Mouse (Mus musculus): ENCODE measurements at regions not wholly inside any gene's neighbourhood (a gene's known extent, or its start where the extent isn't known, plus 50 kb on each side); places are given as distances from the start of the nearest gene placed in this dataset.

DNA sequence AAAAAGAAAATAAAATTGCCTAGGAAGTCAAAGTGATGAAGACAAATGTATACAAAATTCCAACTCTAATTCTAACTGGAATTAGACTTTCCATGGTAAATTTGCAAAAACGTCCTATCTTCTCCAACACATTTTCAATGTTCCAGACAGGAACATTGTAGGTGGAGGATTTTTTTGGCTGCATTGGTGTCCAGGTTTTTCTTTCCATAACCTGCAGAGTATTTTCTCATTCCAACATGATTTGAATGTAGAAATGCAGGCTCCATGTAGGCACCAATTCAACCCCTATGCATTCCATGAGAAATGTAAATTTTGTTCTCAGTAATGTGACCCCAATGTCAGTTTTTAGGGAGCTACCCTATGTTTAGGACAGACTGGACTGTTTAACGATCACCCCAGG lies 586.2 kb downstream of the Brinp1 start:
- DNase-seq: no peak

GRCm38 (mm10) chr4:68319575-68319974 lies 634.6 kb downstream of the Brinp1 start:
- DNase-seq: no peak

GRCm38 (mm10) chr4:68312751-68313150 lies 641.4 kb downstream of the Brinp1 start:
- DNase-seq: no peak

- DNase-seq: no peak
These were observed 669.4 kb downstream of the Brinp1 start for GRCm38 (mm10) chr4:68284845-68285244.

DNA sequence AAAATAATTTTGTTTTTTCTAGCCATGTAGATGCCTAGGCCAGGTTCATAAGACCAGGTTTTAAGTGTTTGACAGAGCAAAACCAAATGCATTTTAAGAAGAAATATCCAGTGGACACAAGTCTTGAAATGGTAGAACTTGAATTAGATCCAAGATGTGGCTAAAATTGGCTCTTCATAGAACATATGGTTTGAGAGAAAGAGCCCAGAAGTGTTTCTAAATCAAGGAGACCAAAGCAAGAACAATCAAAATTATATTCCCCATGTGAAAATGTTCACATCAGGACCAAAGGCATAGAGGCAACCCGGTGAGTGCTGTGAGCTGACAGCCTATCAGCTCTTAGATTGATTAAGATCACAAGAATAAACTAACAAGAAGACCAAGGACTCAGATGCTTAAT lies 673.3 kb downstream of the Brinp1 start:
- DNase-seq: no peak

DNA sequence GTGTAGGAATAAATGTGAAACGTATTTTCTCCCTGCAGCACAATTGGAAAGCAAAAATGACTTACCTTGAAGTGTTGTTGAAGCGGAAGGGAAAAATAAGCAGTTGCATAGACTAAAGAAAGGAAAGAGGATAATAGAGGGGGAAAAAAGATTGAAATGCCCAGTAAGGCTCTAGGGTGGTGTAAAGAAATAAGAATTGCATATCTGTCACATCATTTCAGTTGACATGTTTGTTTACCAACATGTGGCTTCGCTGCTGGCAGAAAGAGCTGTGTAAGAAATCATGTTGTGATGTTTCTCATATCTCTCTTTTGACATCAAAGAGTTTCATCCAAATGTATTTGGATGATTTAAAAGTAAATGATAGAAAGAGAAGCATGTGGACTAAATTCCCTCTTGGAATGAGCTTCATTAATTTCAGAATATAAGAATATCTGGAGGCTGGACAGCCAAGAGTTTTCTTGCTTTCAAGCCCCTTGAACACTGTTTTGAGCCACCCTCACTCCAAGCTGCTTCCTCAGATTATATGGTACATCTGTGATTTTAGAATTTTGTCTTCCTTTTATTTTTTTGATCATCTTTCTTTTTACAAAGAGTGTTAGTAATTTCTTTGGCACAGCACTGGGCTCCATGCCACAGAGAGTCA lies 679.0 kb downstream of the Brinp1 start:
- DNase-seq: no peak
